15 mouse cellular contexts compared by ENCODE assay signal in genomic region chr3:96273591-96274465, GRCm38 (mm10). TPM values are rescaled to one million over a fixed set of nuclear protein-coding genes. Genes with fewer than 3 reads are reported as not detected.
DNase-seq lines count a peak whose midpoint lies in the region; ATAC-seq lines count a peak whose summit lies in the region.
"Had no signal": no experiment of that assay in that cellular context is flagged by ENCODE, and none has a peak within 500 bp of the region (broad histone marks: within the 10 kb centered on the region; RNA-seq: fewer than 3 reads in every experiment).

No protein-coding gene starts in this region.

- 89% methylated on average over 17 of the region's 17 CpGs for WGBS in limb, embryonic 10.5 days

- H3K27ac ChIP-seq in limb, embryonic 10.5 days, result no peak overlapping the region
- H3K27ac ChIP-seq: kidney, embryonic 15.5 days had no signal

- H3K36me3 ChIP-seq in limb, embryonic 10.5 days, result no peaks in the 10 kb centered on the region
- H3K36me3 ChIP-seq: kidney, embryonic 15.5 days had no signal

- no peak overlapping the region for H3K4me3 ChIP-seq in limb, embryonic 10.5 days
- H3K4me3 ChIP-seq: kidney, embryonic 15.5 days had no signal

- ATAC-seq in megakaryocyte-erythroid progenitor cell, adult 5-6 weeks (replicated peaks; ENCODE audit: low FRiP score, low TSS enrichment, poor library complexity, severe bottlenecking), result no peak

- DNase-seq in cerebellum, adult 9-11 months, result peak; percentile 25
- no peak for DNase-seq in cerebellum, adult 11 months
- DNase-seq in A20 (ENCODE audit: low read depth, low spot score), result peak; percentile 80
- DNase-seq in ZHBTc4 (ENCODE audit: low read depth, low spot score), result peak; percentile 68
- peak; percentile 49 to 59 for DNase-seq in natural killer cell, adult 2 months (ENCODE audit: low spot score in 2 of 2)
- DNase-seq in limb, embryonic 10.5 days (ENCODE audit: low spot score), result no peak
- no peak for DNase-seq in cerebellum, postnatal 4 days (ENCODE audit: low spot score in 2 of 2)
- DNase-seq: adrenal gland, postnatal 25 days; cerebellum, postnatal 25 days; gastrocnemius, postnatal 14 days; heart, postnatal 36 days had no signal

- peaks cover 12% of the 10 kb centered on the region for H3K4me1 ChIP-seq in limb, embryonic 10.5 days

- no peaks in the 10 kb centered on the region for H3K9me3 ChIP-seq in limb, embryonic 10.5 days (replicated peaks)
- H3K9me3 ChIP-seq: kidney, embryonic 15.5 days had no signal

- no peaks in the 10 kb centered on the region for H3K27me3 ChIP-seq in limb, embryonic 10.5 days (ENCODE audit: low read depth, poor library complexity, severe bottlenecking)
- H3K27me3 ChIP-seq: kidney, embryonic 15.5 days had no signal

RNA-seq across cellular contexts. Expression of gene Hist2h2bb, which starts 4.3 kb away (rescaled TPM):
- total RNA-seq in megakaryocyte-erythroid progenitor cell, adult 5-6 weeks (2014; fragmentation: Nextera tagmentation), result 1,021 and 1,485 TPM in 2 replicates
- total RNA-seq in megakaryocyte-erythroid progenitor cell, adult 5-6 weeks (2017), result 6,042 and 11,084 TPM in 2 replicates
- polyA plus RNA-seq in limb, embryonic 10.5 days (2016; fragmentation: Nextera tagmentation; extraction: Ambion mirVana), result 8.2 and 10.7 TPM in 2 replicates

RNA-seq across cellular contexts. Expression of gene Hist2h3b, which starts 5.4 kb away (rescaled TPM):
- total RNA-seq in megakaryocyte-erythroid progenitor cell, adult 5-6 weeks (2014; fragmentation: Nextera tagmentation), result 432 and 521 TPM in 2 replicates
- 172 and 646 TPM in 2 replicates for total RNA-seq in megakaryocyte-erythroid progenitor cell, adult 5-6 weeks (2017)
- 48.3 and 54.0 TPM in 2 replicates for polyA plus RNA-seq in limb, embryonic 10.5 days (2016; fragmentation: Nextera tagmentation; extraction: Ambion mirVana)

RNA-seq across cellular contexts. Expression of gene Hist2h4, which starts 10.7 kb away (rescaled TPM):
- total RNA-seq in megakaryocyte-erythroid progenitor cell, adult 5-6 weeks (2014; fragmentation: Nextera tagmentation), result 76.1 and 135 TPM in 2 replicates
- total RNA-seq in megakaryocyte-erythroid progenitor cell, adult 5-6 weeks (2017), result 49.9 and 105 TPM in 2 replicates
- polyA plus RNA-seq in limb, embryonic 10.5 days (2016; fragmentation: Nextera tagmentation; extraction: Ambion mirVana), result 7.7 and 9.4 TPM in 2 replicates

RNA-seq across cellular contexts. Expression of gene Fcgr1, which starts 19.9 kb away (rescaled TPM):
- total RNA-seq in megakaryocyte-erythroid progenitor cell, adult 5-6 weeks (2014; fragmentation: Nextera tagmentation), result not detected in 2 replicates
- 0.11 TPM in 1 of 2 replicates, not detected in the other for total RNA-seq in megakaryocyte-erythroid progenitor cell, adult 5-6 weeks (2017)
- polyA plus RNA-seq in limb, embryonic 10.5 days (2016; fragmentation: Nextera tagmentation; extraction: Ambion mirVana), result 0.60 and 0.85 TPM in 2 replicates

RNA-seq across cellular contexts. Expression of gene Hist2h3c1, which starts 27.3 kb away (rescaled TPM):
- 2.9 and 4.4 TPM in 2 replicates for total RNA-seq in megakaryocyte-erythroid progenitor cell, adult 5-6 weeks (2014; fragmentation: Nextera tagmentation)
- total RNA-seq in megakaryocyte-erythroid progenitor cell, adult 5-6 weeks (2017), result not detected in 2 replicates
- polyA plus RNA-seq in limb, embryonic 10.5 days (2016; fragmentation: Nextera tagmentation; extraction: Ambion mirVana), result 0.41 TPM in 1 of 2 replicates, not detected in the other
- total RNA-seq: adrenal gland, postnatal 25 days; gastrocnemius, postnatal 14 days; heart, postnatal 36 days; monocyte, adult 5-6 weeks had no signal
- polyA plus RNA-seq: limb, embryonic 11.5 days had no signal

Comparison
In these comparisons a context has a peak if more than half of its experiments do, and no peak if none do; other contexts are left out.
1. DNase-seq: peak in cerebellum, adult 9-11 months (single experiment), A20 (single experiment), ZHBTc4 (single experiment) and natural killer cell, adult 2 months (2 of 2); none in cerebellum, adult 11 months (single experiment), limb, embryonic 10.5 days (single experiment) and cerebellum, postnatal 4 days (0 of 2).